Mouse (Mus musculus): Measurements from ENCODE around the gene Ssr1.

The Ssr1 gene

DNA sequence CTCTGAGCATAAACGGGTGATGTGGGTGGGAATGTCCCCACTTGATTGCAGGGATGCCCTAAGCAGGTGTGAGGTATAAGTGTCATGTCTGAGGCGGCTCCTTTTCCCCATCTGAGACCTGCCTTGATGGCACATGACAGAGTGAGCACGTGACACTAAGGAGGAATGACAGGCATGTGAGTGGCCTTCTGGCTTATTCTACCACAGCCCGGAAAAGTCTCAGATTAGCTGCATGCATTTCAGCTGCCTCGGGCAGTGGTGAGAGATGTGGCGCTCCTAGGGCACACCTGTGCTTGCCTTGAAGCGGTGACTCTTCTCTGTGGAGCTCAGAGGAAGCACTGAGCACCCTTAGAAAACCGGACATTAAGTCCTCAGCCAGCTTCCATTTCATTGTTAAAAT, 48.6 kb downstream of the Ssr1 start:
- DNase-seq (ENCODE audit: low read depth) = no peak

DNA sequence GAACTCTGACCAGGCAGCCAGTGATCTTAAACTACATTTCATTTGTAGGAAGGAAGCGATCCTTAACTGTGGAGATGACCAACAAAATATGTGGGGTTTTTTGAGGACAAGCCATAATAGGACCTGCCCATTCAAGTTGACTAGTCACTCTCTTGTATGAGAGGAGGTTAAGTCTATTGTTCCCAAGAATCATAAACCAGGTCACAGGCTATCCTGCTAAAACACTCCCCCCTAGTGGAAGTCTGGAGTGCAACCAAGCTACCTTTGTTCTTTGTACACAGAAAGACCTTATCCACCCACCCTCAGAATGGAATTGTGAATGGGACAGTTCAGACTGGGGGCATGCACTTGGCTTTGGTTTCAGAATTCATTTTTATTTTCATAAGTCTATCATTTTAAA, 49.7 kb downstream of the Ssr1 start:
- peak; percentile 78 for DNase-seq (ENCODE audit: low read depth)

DNA sequence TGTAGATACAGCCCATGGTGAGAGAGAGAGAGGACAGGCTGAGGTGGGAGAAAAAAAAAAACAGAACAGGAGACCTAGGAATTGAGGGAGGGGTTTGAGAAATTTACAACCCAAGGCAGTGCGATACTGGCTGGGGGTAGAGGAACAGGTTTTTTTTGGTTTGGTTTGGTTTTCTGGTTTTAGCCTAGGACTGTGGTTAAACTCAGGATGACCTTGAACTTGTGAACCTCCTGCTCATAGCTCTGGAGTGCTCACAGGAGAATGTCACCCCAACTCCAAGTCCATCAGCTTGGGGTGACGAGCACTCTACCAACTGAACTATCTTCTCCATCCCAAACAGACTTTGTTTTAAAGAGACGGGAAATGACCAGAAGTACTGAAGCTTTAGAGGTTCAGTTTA, 50.6 kb downstream of the Ssr1 start:
- DNase-seq (ENCODE audit: low read depth) = peak; percentile 78

DNA sequence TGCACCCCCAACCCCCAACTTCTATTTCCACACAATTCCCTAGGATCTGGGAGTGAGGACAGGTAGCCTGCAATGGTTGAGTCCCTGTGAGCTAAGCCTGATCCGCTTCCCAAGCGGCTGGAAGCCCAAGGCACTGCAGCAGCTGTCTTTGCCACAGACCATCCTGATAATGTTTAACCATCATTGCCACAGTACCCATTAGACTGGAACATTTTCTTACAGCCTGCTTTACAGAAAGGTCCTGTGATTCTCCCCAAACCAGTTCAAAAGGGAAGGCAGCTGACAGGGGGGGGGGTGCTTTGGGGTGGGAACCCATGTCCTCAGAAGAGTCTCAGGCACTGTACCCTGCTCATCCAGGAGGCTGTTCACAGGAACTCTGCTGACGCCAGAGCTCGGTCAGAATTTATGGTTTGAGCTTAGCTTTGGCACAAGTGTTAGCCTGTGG, 51.1 kb downstream of the Ssr1 start:
- DNase-seq (ENCODE audit: low read depth) = no peak

DNA sequence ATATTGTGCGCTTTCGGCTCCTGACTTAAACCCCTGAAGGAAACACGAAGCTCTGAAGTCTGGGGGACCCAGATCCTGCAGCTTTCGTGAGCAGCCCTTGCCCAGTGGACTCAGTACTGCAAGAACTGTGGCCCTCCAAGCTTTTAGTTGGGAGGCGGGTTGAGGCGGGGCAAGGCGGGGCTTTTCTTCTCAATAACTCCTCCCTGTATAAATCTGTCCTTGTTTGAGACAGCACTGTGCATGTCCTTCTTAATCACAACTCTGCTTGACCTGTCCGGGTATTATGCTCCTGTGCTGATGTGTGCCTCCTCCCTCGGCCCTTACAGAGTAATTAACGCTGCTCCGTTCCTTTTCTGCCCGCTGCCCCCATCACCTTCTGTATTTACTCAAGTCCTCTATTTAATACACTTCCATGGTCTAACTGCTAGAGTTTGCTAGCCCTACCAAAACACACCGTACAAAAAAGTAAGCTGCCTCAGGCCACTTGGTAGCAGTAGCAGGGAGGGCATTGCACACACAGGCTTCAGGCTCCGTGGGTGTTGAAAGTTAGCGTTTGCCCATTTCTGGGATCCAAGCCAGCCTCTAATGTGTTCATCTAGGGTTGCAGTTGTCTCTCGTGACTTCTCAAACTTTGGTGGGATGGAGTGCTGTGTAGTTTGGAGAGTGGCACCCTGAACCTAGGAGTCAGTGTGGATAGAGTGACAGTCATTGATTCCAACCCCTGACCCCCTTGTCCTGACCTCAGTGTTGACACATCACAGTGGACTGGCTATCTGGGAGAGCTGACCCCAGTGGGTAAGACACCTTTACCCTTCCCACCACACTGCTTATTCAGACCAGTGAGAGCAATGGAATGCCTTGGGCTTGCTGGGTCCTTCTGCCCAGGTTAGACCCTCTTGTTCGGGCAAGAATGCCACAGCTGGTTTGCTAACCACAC, 51.8 kb downstream of the Ssr1 start:
- DNase-seq (ENCODE audit: low read depth) = no peak

DNA sequence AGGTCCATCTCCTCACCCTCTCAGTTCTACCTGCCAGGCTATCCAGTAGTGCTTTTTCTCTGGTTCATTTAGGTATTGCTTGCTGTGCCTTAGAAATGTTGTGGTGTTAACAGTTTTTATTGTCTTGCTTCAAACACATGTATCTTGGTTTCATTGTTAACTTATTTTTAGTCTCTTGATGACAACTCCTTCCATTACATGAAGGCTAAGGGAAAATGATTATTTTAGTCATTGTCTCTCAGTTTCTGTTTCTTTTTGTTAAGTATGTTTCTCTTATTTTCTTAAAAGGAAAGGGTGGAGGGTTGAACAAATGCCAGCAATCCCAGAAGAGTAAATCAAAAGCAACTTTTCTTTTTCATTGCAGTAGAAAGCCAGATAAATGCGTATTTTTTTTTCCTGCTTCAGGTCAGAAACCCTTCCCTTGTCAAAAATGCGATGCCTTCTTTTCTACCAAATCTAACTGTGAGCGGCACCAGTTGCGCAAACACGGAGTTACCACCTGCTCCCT, 52.8 kb downstream of the Ssr1 start:
- no peak for DNase-seq (ENCODE audit: low read depth)

DNA sequence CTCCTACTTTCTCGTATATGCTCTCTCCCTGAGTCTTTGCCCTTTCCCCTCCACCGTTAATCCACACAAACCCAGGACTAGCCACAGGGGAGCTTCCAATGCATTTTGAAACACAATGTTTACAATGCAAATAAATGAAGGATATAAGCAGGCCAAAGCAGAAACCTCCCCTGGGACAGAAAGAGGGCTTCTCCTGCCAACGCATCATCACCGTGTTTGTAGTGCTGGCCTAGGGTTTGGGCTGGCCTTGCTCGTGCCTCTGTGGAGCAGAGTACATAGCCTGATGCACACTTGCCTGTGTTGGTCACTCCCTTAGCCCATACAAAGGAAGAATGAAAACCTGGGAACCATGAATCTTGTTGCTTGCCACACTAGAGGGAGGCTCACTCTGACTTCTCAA, 53.4 kb downstream of the Ssr1 start:
- DNase-seq (ENCODE audit: low read depth) = no peak

DNA sequence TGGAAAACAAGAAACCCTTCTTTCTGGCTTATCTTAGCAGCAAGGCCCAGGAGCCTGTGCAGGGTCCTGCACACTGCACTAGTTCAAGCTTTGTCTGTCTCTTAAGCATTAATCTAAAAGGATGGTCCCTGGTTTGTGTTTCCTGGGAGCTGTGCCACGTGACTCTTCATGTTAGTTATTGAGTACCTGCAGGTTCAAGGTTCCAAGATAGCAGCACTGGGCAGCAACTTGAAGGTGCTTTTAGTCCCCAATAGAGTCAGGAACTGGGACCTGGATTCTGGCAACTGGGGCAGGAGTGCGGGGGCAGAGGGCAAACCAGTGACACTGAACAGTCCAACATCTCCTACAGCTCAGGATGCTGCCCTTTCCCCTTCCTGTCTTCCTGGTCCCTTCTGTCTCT, 53.9 kb downstream of the Ssr1 start:
- DNase-seq (ENCODE audit: low read depth) = no peak

DNA sequence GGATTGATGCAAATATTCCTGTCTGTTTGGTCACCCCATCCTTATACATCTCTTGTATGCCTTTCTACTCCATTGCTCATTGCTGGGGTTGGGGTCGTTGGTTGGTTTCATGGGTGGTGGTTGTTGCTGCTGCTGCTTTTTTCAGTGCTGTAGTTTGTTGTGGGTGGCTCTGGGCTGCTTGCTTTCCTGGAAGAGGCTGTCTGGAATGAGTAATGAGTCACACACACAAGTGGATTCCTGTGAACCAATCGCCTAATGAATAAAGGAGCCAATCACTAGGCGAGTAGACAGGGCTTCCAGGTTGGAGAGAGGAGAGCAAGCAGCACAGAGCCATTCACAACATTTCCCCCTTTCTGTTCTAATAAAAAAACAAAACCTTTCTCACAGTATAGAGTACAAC, 57.7 kb downstream of the Ssr1 start:
- no peak for DNase-seq (ENCODE audit: low read depth)

DNA sequence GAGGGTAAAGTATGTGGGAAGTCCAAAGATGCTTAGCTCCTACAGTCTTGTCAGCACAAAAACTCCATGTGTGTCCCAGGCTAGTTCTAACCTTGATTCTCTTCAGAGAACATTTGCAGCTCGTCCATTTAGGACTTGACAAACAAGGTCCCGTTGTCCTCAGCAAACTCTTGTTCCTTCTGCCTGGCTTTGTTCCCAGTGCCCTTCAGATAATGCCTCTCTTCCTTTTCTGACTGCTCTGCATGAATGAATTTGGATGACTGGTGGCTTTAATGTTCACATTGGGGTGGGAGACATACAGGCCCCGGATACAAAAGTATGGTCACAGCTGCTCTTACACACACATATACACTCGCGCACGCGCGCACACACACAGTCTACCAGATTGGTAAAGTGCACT, 59.1 kb downstream of the Ssr1 start:
- no peak for DNase-seq (ENCODE audit: low read depth)

DNA sequence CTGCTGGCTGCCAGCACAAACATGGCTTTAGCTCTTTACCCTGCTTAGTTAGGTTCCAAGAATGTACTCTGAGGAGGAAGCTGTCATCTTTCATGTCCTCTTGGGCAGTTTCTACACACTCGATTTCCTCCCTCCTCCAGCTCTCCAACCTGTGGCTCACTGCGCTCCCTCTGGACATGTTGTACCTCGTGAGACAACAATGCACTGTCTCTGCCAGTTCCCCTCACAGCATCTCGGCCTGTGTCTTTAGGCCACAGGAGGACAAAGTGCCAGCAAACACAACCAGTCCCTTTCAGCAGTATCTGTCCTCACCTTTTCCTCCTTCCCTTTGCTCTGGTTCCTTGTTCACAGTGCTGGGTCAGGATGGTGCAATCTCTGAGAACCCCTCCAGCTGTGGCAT, 59.9 kb downstream of the Ssr1 start:
- DNase-seq (ENCODE audit: low read depth) = no peak

DNA sequence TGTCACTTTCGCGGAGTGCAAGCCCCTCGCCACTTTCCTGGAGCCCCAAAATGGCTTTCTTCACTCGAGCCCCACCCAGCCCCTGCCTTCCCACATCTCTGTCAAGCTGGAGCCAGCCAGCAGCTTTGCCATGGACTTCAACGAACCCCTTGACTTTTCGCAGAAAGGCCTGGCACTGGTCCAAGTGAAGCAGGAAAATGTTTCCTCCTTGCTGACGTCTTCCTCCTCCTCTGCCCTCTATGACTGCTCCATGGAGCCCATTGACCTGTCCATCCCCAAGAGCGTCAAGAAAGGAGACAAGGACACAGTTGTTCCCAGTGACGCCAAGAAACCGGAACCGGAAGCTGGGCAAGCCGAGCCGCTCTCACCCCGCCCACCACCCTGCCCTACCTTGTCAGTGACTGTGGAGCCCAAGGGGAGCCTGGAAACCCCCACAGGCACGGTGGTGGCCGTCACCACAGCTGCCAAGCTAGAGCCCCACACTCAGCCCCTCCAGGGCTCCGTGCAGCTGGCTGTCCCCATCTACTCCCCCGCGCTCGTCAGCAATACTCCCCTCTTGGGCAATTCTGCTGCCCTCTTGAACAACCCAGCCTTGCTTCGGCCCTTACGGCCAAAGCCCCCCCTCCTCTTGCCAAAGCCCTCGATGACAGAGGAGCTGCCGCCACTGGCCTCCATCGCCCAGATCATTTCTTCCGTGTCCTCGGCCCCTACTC, 62.7 kb downstream of the Ssr1 start:
- DNase-seq (ENCODE audit: low read depth) = no peak

DNA sequence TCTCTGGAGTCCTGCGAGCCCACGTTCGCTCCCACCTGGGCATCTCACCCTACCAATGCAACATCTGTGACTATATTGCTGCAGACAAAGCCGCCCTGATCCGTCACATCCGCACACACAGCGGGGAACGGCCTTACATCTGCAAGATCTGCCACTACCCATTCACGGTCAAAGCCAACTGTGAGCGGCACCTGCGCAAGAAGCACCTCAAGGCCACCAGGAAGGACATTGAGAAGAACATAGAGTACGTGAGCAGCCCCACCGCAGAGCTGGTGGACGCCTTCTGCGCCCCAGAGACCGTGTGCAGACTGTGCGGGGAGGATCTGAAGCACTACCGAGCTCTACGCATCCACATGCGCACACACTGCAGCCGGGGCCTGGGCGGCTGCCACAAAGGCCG, 63.4 kb downstream of the Ssr1 start:
- DNase-seq (ENCODE audit: low read depth) = no peak

DNA sequence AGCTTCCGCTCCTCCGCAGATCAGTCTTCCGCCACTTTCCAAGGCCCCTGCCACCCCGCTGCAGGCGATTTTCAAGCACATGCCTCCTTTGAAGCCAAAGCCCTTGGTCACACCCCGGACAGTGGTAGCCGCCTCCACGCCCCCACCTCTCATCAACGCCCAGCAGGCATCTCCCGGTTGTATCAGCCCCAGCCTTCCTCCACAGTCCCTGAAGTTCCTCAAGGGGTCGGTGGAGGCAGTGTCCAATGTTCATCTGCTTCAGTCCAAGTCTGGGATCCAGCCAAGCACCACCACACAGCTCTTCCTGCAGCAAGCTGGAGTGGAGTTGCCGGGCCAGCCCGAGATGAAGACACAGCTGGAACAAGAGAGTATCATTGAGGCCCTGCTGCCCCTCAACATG, 63.9 kb downstream of the Ssr1 start:
- no peak for DNase-seq (ENCODE audit: low read depth)

DNA sequence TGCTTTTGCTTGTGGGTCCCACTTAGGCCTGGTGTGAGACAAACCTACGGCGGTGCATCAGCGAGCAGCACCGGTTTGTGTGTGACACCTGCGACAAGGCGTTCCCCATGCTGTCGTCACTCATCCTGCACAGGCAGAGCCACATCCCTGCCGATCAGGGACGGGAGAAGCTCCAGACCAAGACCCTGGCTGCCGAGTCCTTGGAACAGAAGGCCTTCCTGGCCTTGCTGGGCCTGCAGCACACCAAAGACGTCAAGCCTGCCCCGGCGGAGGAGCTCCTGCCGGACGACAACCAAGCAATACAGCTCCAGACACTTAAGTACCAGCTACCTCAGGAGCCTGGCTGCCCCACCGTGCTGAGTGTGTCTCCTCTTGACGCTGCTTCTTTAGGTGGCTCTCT, 64.5 kb downstream of the Ssr1 start:
- no peak for DNase-seq (ENCODE audit: low read depth)

DNA sequence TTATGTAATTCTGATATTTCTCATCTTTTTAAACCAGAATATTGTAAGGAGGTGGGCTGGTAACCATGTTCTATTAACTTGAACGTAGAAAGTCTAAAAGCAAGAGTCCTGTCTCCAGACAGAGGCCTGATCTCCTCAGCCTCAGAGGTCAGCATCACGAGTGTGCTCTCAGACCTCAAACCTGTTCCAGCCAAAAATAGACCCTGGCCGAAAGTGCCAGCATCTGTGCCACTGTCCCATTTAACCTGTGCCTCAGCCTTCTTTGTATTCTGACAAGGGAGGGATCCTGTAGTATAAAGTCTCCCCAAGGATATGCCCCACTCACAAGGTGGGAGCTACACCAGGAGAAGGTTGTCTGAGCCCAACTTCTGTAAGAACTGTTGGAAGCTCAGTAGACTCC, 67.6 kb downstream of the Ssr1 start:
- no peak for DNase-seq (ENCODE audit: low read depth)

DNA sequence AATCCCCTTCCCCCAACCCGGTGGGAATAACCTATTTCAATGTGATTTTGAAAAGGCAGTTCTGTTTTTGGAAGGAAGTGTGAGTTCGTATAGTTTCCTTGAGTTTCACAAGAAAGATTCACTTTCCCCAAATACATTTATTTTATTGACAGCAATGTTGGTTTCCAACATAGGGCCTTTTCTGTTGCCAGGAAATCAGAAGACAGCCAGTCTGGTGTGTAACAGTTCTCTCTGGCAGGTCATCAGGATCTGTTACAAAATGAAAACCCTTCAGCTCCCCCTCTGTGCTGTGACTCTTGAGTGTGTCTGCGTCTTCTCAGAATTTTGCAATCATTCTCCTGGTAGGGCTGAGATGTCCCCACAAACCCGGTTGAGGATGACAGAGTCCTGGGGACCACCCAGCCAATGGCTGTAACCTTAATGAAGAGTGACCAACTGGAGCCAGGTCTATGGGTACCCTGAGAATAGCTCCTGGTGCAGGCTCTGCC, 69.5 kb downstream of the Ssr1 start:
- DNase-seq (ENCODE audit: low read depth) = peak; percentile 33

DNA sequence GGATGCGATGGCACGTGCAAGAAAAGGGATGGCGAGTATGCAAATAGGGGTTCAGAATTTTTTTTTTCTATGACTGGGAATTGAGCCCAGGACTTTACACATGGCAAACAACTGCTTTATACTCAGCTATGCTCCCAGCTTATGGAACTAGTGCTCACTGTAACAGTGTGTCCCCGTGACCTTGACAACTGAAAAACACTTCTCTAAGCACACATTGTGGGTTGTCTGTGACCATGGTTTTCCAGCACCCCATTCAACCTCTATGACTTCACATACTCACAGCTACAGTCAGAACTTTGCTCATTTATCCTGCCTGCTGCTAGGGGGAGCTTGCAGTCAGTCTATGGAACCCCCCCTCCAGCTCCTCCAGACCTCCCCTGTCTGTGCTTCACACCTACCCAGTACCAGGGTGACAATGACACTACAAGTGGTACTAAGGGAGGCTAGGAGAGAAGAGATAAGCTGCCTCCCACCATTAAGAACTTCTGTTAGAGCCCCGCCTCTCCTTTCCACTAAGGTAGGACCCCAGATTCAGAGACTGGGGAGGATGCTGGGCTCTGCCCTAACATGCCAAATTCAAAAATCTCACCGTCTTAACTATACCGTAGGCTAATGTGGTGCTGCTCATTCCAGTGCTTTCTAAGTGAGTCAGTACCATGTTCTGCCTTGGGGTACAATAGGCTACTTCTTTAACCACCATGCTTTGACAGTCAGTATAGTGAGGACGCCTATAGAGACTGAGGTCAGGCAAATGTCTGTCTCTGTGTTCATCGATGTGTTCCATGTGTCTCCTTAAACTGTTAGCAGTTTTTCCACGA, 70.2 kb downstream of the Ssr1 start:
- peak; percentile 39 for DNase-seq (ENCODE audit: low read depth)

DNA sequence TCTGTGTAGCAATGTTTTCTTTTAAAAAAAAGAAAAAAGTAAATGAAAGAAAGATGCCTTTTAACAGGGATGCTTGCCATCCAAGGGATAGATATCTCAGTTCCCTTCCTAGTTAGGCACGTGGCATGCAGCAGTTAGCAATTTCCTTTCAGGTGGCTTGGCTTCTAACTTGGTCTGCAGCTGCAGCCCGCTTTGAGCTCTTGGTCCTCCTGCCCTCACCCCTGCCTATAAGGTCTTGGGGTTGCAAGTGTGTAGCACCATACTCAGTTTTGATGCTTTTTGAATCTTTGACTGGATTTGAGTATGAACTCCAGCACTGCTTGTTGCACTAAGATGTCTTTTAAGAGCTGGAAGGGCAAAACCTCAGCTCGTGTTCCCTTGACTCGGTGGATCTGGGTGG, 70.9 kb downstream of the Ssr1 start:
- DNase-seq (ENCODE audit: low read depth) = no peak

DNA sequence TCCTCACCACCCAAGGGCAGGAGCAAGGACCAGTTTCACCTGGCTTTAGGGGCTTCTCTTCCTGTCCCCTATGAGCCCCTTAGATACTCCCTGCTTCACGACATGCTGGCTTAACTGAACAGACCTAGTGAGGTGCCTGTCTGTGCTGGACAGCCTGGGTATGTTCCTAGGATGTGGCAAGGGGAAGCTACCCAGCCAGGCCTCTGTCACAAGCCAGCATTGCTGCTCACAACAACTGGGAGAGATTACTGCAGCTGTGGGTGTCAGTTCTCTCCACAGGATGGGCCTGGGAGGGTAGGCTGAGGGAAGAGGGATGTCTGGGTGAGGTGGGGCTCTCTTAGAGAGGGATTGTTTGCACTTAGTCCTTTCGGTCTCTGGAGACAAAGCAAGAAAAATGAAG, 73.3 kb downstream of the Ssr1 start:
- DNase-seq (ENCODE audit: low read depth) = no peak

DNA sequence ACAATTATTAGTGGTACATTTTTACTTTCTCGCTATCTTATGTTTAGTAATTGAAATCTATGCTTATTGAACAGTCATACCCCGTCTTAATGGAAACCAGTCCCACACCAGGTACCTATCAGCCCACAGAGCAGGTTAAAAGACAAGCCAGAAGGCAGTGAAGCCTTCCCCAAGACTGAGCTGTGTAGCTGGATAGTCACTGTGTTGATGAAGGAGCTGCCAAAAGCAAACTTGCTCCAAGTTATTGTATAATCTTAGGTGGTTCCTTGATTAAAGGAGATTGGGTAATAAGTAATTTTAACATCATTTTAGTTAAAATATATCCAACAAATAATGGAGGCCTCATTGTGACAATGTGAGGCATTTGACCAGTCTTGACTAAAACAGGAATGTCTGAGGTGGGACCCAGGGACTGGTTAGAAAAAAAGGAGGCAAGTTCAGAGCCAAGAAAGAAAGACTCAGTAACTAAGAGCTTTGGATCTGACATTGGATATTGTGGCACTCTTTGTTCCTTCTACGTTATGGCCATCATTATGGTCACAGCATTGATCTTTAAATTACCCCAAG, 74.2 kb downstream of the Ssr1 start:
- no peak for DNase-seq (ENCODE audit: low read depth)

Measured in 416B (cell line).